Mouse (Mus musculus): Measurements from ENCODE around the gene Slc1a7. TPM values are rescaled to one million over a fixed set of nuclear protein-coding genes. Genes with fewer than 3 reads are reported as not detected.

Gene Slc1a7
- polyA plus RNA-seq, 1 experiment from 2014 or later, result not detected

DNA sequence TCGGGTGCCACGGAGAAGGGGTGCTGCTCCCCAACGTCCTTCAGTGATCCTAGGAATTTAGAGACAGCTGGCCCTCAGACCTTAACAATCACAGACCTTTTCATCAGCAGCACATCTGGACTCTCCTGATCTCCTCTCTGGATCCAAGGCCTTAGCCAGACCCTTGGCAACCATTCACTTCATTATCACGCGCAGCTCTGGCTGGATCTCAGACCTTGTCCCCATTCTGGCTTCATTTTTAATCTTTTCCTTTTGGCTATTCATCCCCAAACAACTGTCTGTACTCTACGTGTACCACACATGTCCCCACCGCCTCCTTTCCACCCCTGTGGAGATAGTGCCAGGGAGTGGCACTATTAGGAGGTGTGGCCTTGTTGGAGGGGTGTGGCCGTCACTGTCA, 34.9 kb upstream of the Slc1a7 start:
- no peak for ATAC-seq
- Histone ChIP-seq H3K9me3 (ENCODE audit: control insufficient read depth, low read length) (no peaks in the 10 kb centered on the region), H3K4me3 (replicated peaks; ENCODE audit: low read length) (no peak overlapping the region), H3K4me1 (replicated peaks; ENCODE audit: control insufficient read depth, insufficient read depth, low read length) (peaks cover 3% of the 10 kb centered on the region; the same call in 1 of the 2 replicates), H3K4me2 (ENCODE audit: low read length) (no peak overlapping the region), H3K27ac (ENCODE audit: low read length) (no peak overlapping the region), H3K27me3 (replicated peaks; ENCODE audit: control insufficient read depth, insufficient read depth, low read length) (no peaks in the 10 kb centered on the region), H3K9ac (replicated peaks; ENCODE audit: low read depth, low read length) (no peak overlapping the region), H3K36me3 (ENCODE audit: control insufficient read depth, insufficient read depth) (no peaks in the 10 kb centered on the region)
- 78% methylated on average over 8 of the region's 8 CpGs for WGBS

DNA sequence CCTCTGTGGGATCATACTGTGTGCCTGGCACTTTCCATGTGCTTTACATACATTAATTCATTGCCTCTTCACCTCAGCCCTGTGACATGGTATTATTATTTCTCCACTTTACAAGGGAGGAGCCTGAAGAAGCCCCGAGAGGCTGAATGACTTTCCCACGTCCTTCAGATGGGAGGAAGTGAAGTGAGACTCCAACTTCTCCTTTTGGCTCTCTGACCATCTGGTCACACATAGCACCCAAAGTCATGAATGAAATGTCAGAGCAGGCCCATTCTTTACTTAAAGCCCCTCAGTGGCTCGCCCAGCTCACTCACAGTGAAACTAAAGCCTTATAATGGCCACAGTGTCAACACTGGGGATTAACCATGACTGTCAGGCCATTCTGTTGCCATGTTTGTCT, 32.9 kb upstream of the Slc1a7 start:
- no peak overlapping the region for H3K9ac ChIP-seq (replicated peaks; ENCODE audit: low read depth, low read length)
- no peak overlapping the region for H3K4me3 ChIP-seq (replicated peaks; ENCODE audit: low read length)
- 71% methylated on average over 3 of the region's 3 CpGs for WGBS
- H3K27me3 ChIP-seq (replicated peaks; ENCODE audit: control insufficient read depth, insufficient read depth, low read length), result no peaks in the 10 kb centered on the region
- ATAC-seq, result no peak
- peaks cover 3% of the 10 kb centered on the region; the same call in 1 of the 2 replicates for H3K4me1 ChIP-seq (replicated peaks; ENCODE audit: control insufficient read depth, insufficient read depth, low read length)
- H3K9me3 ChIP-seq (ENCODE audit: control insufficient read depth, low read length), result no peaks in the 10 kb centered on the region
- no peaks in the 10 kb centered on the region for H3K36me3 ChIP-seq (ENCODE audit: control insufficient read depth, insufficient read depth)
- no peak overlapping the region for H3K27ac ChIP-seq (ENCODE audit: low read length)
- H3K4me2 ChIP-seq (ENCODE audit: low read length), result no peak overlapping the region

DNA sequence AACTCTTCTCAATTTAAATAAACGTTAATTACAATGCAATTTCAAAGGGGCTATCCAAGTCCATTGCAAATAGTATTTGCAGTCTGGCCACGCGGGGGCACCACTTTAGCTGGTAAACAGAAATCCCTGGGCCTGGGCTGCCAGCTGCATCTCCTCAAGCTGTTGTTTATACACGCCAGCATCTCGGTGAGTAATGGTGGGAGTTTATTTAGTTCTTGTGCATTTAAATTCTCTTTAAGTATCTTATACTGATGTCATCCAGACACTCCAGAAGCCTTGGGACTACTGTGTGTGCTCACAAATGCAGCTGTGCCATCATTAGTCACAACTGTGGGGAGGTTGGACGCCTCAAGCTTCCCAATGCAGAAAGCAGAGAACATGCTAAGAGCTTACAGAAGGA, 30.8 kb upstream of the Slc1a7 start:
- H3K9me3 ChIP-seq (ENCODE audit: control insufficient read depth, low read length), result no peaks in the 10 kb centered on the region
- H3K27ac ChIP-seq (ENCODE audit: low read length), result no peak overlapping the region
- H3K36me3 ChIP-seq (ENCODE audit: control insufficient read depth, insufficient read depth), result no peaks in the 10 kb centered on the region
- WGBS, result 21% methylated on average over 6 of the region's 6 CpGs
- no peak overlapping the region for H3K4me3 ChIP-seq (replicated peaks; ENCODE audit: low read length)
- peak; percentile 62; the same call in 1 of the 2 replicates for ATAC-seq
- no peak overlapping the region for H3K9ac ChIP-seq (replicated peaks; ENCODE audit: low read depth, low read length)
- no peak overlapping the region for H3K4me2 ChIP-seq (ENCODE audit: low read length)
- no peaks in the 10 kb centered on the region for H3K27me3 ChIP-seq (replicated peaks; ENCODE audit: control insufficient read depth, insufficient read depth, low read length)
- H3K4me1 ChIP-seq (replicated peaks; ENCODE audit: control insufficient read depth, insufficient read depth, low read length), result peaks cover 3% of the 10 kb centered on the region; the same call in 1 of the 2 replicates

DNA sequence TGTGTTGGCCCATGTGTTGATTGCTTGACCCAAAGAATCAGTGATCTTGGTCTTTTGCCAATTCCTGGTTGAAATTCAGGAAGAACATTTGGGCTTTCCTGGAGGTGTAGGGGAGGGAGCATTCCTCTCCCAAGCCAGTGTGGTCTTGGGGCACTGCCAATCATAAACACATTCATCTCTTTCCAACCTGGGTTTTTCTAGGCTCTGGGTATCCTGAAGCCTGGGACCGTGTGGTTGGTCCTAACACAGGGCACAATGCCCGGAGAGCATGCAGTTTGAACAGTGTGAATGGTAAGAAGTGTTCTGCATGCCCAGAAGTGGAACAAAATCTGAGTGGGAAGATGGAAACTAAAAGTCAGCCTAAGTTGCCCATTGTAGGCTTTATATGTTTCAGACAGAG, 30.0 kb upstream of the Slc1a7 start:
- WGBS, result 58% methylated on average over 2 of the region's 2 CpGs
- Histone ChIP-seq H3K9ac (replicated peaks; ENCODE audit: low read depth, low read length) (no peak overlapping the region), H3K4me3 (replicated peaks; ENCODE audit: low read length) (no peak overlapping the region), H3K4me2 (ENCODE audit: low read length) (no peak overlapping the region), H3K27me3 (replicated peaks; ENCODE audit: control insufficient read depth, insufficient read depth, low read length) (no peaks in the 10 kb centered on the region), H3K4me1 (replicated peaks; ENCODE audit: control insufficient read depth, insufficient read depth, low read length) (peaks cover 3% of the 10 kb centered on the region; the same call in 1 of the 2 replicates), H3K9me3 (ENCODE audit: control insufficient read depth, low read length) (no peaks in the 10 kb centered on the region), H3K36me3 (ENCODE audit: control insufficient read depth, insufficient read depth) (no peaks in the 10 kb centered on the region), H3K27ac (ENCODE audit: low read length) (no peak overlapping the region)
- no peak for ATAC-seq

DNA sequence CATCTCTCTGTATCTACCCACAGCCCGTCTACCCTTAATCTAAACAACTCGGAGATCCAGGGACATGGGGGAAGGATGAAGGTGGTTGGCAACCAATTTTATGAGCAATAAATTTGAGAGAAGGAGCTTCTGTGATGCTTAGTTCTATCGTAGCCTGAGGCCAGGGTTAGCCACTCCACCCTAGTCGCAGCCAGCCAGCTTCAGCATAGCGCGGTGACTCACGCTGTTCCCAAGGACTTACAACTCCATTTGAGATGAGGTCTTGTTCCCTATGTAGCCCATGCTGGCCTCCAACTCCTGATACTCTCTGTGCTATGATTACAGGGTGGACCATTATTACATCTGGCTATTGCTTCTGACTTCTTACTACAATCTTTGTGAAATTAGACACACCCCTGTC, 25.4 kb upstream of the Slc1a7 start:
- Histone ChIP-seq H3K36me3 (ENCODE audit: control insufficient read depth, insufficient read depth) (no peaks in the 10 kb centered on the region), H3K9ac (replicated peaks; ENCODE audit: low read depth, low read length) (no peak overlapping the region), H3K27ac (ENCODE audit: low read length) (no peak overlapping the region), H3K4me1 (replicated peaks; ENCODE audit: control insufficient read depth, insufficient read depth, low read length) (peaks cover 3% of the 10 kb centered on the region; the same call in 1 of the 2 replicates), H3K9me3 (ENCODE audit: control insufficient read depth, low read length) (no peaks in the 10 kb centered on the region), H3K4me3 (replicated peaks; ENCODE audit: low read length) (no peak overlapping the region), H3K4me2 (ENCODE audit: low read length) (no peak overlapping the region), H3K27me3 (replicated peaks; ENCODE audit: control insufficient read depth, insufficient read depth, low read length) (no peaks in the 10 kb centered on the region)
- ATAC-seq, result no peak
- 94% methylated on average over 7 of the region's 7 CpGs for WGBS

DNA sequence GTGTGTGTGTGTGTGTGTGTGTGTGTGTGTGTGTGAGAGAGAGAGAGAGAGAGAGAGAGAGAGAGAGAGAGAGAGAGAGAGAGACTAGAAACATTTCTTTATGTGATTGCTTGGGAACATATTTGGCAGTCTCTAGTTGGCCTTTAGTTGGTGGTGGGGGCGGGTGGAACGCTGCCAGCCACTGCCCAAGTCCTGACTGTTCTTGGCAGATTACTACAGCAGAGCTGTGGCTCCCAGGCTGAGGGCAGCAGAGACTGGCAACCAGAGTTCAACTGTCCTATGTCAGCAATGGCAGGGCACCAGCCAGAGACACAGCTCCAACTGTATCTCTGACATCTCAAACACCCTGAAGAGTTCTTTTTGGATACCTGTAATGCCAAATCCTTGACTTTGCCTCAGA, 24.0 kb upstream of the Slc1a7 start:
- Histone ChIP-seq H3K27ac (ENCODE audit: low read length) (no peak overlapping the region), H3K4me1 (replicated peaks; ENCODE audit: control insufficient read depth, insufficient read depth, low read length) (no peaks in the 10 kb centered on the region), H3K27me3 (replicated peaks; ENCODE audit: control insufficient read depth, insufficient read depth, low read length) (no peaks in the 10 kb centered on the region), H3K9ac (replicated peaks; ENCODE audit: low read depth, low read length) (no peak overlapping the region), H3K4me2 (ENCODE audit: low read length) (no peak overlapping the region), H3K9me3 (ENCODE audit: control insufficient read depth, low read length) (no peaks in the 10 kb centered on the region), H3K4me3 (replicated peaks; ENCODE audit: low read length) (no peak overlapping the region), H3K36me3 (ENCODE audit: control insufficient read depth, insufficient read depth) (no peaks in the 10 kb centered on the region)
- ATAC-seq, result no peak
- WGBS, result 81% methylated on average over 2 of the region's 2 CpGs

DNA sequence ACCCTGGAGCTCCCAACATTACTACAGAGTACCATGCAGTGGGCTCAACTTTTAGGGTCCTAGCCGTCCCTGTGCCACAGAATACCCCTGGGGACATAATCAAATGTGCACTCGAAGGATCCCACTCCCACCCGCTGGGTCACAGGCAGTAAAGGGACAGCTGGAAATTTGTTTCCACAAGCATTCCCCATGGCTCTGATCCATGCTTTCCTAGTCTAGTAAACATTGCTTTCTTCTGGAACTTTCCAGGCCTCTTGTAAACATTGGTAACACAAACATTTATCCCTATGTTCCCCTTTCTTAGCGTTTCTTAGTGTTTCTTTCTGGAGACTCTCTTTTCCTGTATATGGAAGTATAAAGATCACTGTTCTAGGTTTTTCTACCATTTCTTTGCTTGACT, 18.2 kb upstream of the Slc1a7 start:
- Histone ChIP-seq H3K27ac (ENCODE audit: low read length) (no peak overlapping the region), H3K4me2 (ENCODE audit: low read length) (no peak overlapping the region), H3K4me1 (replicated peaks; ENCODE audit: control insufficient read depth, insufficient read depth, low read length) (no peaks in the 10 kb centered on the region), H3K36me3 (ENCODE audit: control insufficient read depth, insufficient read depth) (no peaks in the 10 kb centered on the region), H3K27me3 (replicated peaks; ENCODE audit: control insufficient read depth, insufficient read depth, low read length) (no peaks in the 10 kb centered on the region), H3K9me3 (ENCODE audit: control insufficient read depth, low read length) (no peaks in the 10 kb centered on the region), H3K9ac (replicated peaks; ENCODE audit: low read depth, low read length) (no peak overlapping the region), H3K4me3 (replicated peaks; ENCODE audit: low read length) (no peak overlapping the region)
- WGBS, result 88% methylated on average over 4 of the region's 4 CpGs
- no peak for ATAC-seq

DNA sequence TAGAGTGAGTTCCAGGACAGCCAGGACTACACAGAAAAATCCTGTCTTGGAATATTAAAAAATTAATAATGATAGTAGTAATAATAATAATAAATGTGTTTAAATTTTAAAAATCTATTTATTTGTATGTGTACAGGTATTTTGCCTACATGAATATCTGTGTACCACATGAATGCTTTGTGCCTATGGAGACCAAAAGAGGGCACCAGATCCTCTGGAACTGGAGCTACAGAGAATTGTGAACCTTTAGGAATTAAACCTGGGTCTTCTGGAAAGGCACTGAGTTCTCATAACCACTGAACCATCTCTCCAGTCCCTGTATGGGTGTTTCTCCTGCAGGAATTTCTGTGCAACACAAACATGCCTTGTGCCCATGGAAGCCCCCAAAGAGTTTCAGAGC, 15.3 kb upstream of the Slc1a7 start:
- no peak for ATAC-seq
- H3K9ac ChIP-seq (replicated peaks; ENCODE audit: low read depth, low read length), result no peak overlapping the region
- H3K27ac ChIP-seq (ENCODE audit: low read length), result no peak overlapping the region
- no peaks in the 10 kb centered on the region for H3K9me3 ChIP-seq (ENCODE audit: control insufficient read depth, low read length)
- H3K36me3 ChIP-seq (ENCODE audit: control insufficient read depth, insufficient read depth), result no peaks in the 10 kb centered on the region
- H3K4me3 ChIP-seq (replicated peaks; ENCODE audit: low read length), result no peak overlapping the region
- no peak overlapping the region for H3K4me2 ChIP-seq (ENCODE audit: low read length)
- H3K4me1 ChIP-seq (replicated peaks; ENCODE audit: control insufficient read depth, insufficient read depth, low read length), result no peaks in the 10 kb centered on the region
- H3K27me3 ChIP-seq (replicated peaks; ENCODE audit: control insufficient read depth, insufficient read depth, low read length), result no peaks in the 10 kb centered on the region

DNA sequence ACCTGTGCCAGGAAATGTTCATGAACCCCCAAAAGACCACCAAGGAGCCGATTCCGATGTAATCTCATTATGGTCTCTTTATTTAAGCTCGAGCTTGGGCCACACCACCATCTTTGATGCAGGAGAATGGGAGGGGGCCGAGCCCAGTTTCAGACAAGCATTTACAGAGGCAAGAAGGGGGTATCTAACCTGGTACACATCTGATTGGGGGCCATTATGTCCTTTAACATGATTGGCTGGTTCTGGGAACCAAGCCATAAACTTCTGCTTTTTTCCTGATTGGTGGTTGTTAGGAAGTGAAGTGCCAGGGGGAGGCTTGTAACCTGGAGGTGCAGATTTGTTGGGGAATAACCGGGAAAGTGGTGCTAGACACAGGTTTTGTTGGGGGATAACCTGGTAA, 12.4 kb upstream of the Slc1a7 start:
- Histone ChIP-seq H3K4me2 (ENCODE audit: low read length) (no peak overlapping the region), H3K4me1 (replicated peaks; ENCODE audit: control insufficient read depth, insufficient read depth, low read length) (0 out of 2 replicates have a peak, but pooled peaks cover 4% of the 10 kb centered on the region), H3K9me3 (ENCODE audit: control insufficient read depth, low read length) (no peaks in the 10 kb centered on the region), H3K9ac (replicated peaks; ENCODE audit: low read depth, low read length) (no peak overlapping the region), H3K27ac (ENCODE audit: low read length) (no peak overlapping the region), H3K4me3 (replicated peaks; ENCODE audit: low read length) (no peak overlapping the region), H3K36me3 (ENCODE audit: control insufficient read depth, insufficient read depth) (no peaks in the 10 kb centered on the region), H3K27me3 (replicated peaks; ENCODE audit: control insufficient read depth, insufficient read depth, low read length) (no peaks in the 10 kb centered on the region)
- 25% methylated on average over 5 of the region's 5 CpGs for WGBS
- ATAC-seq, result no peak

DNA sequence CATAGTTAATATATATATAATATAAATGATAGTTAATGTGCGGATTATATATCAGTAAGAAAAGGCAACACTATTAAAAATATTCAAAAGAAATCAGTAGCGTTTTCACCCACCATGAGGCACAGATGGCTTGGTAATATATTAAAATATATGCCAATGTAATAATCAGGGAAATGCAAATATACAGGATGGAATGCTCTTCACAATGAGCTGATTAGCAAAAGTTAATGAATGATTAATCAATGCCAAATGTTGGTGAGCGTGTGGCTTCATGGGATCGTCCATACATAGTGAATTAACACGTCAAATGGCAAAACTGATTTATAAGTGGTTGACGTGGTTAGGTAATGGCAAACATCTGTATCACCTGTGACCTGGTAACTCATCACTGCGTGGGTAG, 9.6 kb upstream of the Slc1a7 start:
- ATAC-seq, result peak; percentile 69; the same call in 1 of the 2 replicates
- H3K27ac ChIP-seq (ENCODE audit: low read length), result peak overlapping the region; percentile 69
- WGBS, result 47% methylated on average over 7 of the region's 7 CpGs

More for the DNA sequence above, 9.6 kb upstream of the Slc1a7 start:
- Histone ChIP-seq H3K27me3 (replicated peaks; ENCODE audit: control insufficient read depth, insufficient read depth, low read length) (no peaks in the 10 kb centered on the region), H3K9me3 (ENCODE audit: control insufficient read depth, low read length) (no peaks in the 10 kb centered on the region), H3K9ac (replicated peaks; ENCODE audit: low read depth, low read length) (no peak overlapping the region), H3K4me3 (replicated peaks; ENCODE audit: low read length) (no peak overlapping the region), H3K4me1 (replicated peaks; ENCODE audit: control insufficient read depth, insufficient read depth, low read length) (peaks cover 15% of the 10 kb centered on the region), H3K4me2 (ENCODE audit: low read length) (no peak overlapping the region), H3K36me3 (ENCODE audit: control insufficient read depth, insufficient read depth) (no peaks in the 10 kb centered on the region)
